8 mouse cellular contexts compared by ENCODE assay signal in the genomic region with DNA sequence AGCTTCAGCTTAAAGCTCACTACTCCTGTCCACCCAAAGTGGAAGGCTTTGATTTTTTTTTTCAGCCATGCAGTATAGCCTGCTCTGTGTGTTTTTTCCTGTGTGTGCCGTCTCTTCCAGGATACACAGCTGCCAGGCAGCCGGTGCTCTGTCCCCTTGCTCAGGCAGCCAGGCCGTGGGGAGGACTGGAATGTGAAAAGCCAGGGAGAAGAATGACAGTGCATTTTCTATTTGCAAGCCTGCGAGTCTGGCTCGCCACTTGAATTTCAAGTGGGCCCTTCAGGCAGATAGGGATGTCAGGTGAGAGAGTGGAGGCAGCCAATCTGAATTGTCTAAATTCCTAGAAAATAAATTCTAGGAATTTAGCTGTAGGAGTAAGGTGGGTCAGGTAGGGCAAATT. TPM values are rescaled to one million over a fixed set of nuclear protein-coding genes. Genes with fewer than 3 reads are reported as not detected.
A peak's percentile ranks its signal among the peaks of the same experiment; 100 is the strongest.
DNase-seq lines count a peak whose midpoint lies in the region; ATAC-seq lines count a peak whose summit lies in the region.

No protein-coding gene starts in this region.

- H3K27me3 ChIP-seq in midbrain, embryonic 13.5 days = no peaks in the 10 kb centered on the region
- H3K27me3 ChIP-seq in midbrain, embryonic 10.5 days (ENCODE audit: low read depth, poor library complexity, severe bottlenecking) = no peaks in the 10 kb centered on the region
- no peaks in the 10 kb centered on the region for H3K27me3 ChIP-seq in kidney, embryonic 15.5 days

- H3K4me1 ChIP-seq in midbrain, embryonic 13.5 days (replicated peaks) = peaks cover 11% of the 10 kb centered on the region
- no peaks in the 10 kb centered on the region for H3K4me1 ChIP-seq in midbrain, embryonic 10.5 days
- H3K4me1 ChIP-seq in kidney, embryonic 15.5 days = peaks cover 6% of the 10 kb centered on the region; the same call in 1 of the 2 replicates

- H3K9ac ChIP-seq in midbrain, embryonic 13.5 days (replicated peaks) = no peak overlapping the region
- no peak overlapping the region for H3K9ac ChIP-seq in kidney, embryonic 15.5 days

- no peak overlapping the region for H3K4me3 ChIP-seq in midbrain, embryonic 13.5 days (replicated peaks)
- no peak overlapping the region for H3K4me3 ChIP-seq in midbrain, embryonic 10.5 days
- H3K4me3 ChIP-seq in kidney, embryonic 15.5 days (replicated peaks) = no peak overlapping the region

- no peaks in the 10 kb centered on the region for H3K36me3 ChIP-seq in midbrain, embryonic 13.5 days
- H3K36me3 ChIP-seq in midbrain, embryonic 10.5 days = no peaks in the 10 kb centered on the region
- H3K36me3 ChIP-seq in kidney, embryonic 15.5 days = no peaks in the 10 kb centered on the region

- no peak for DNase-seq in midbrain, embryonic 10.5 days (ENCODE audit: low spot score)
- peak; percentile 54 for DNase-seq in gastrocnemius, postnatal 25 days
- peak; percentile 12 for DNase-seq in right cerebral cortex, postnatal 4 days
- DNase-seq in adrenal gland, adult (ENCODE audit: inconsistent age in 2 of 2, low spot score in 1 of 2) = no peak
- no peak for DNase-seq in adrenal gland, adult 18-20 months (ENCODE audit: low spot score in 2 of 2)
- no peak for DNase-seq in T-cell, adult 2 months (ENCODE audit: low spot score)

- H3K27ac ChIP-seq in midbrain, embryonic 13.5 days = peak overlapping the region; percentile 44; the same call in 1 of the 2 replicates
- H3K27ac ChIP-seq in midbrain, embryonic 10.5 days (replicated peaks) = no peak overlapping the region
- H3K27ac ChIP-seq in kidney, embryonic 15.5 days = 0 out of 2 replicates have a peak overlapping the region, but pooled peaks have one; percentile 5

- H3K4me2 ChIP-seq in midbrain, embryonic 13.5 days (replicated peaks) = no peak overlapping the region
- H3K4me2 ChIP-seq in kidney, embryonic 15.5 days = no peak overlapping the region

- H3K9me3 ChIP-seq in midbrain, embryonic 13.5 days = no peaks in the 10 kb centered on the region
- H3K9me3 ChIP-seq in midbrain, embryonic 10.5 days (replicated peaks) = no peaks in the 10 kb centered on the region
- no peaks in the 10 kb centered on the region for H3K9me3 ChIP-seq in kidney, embryonic 15.5 days (replicated peaks)

- 15% methylated on average over 5 of the region's 5 CpGs for WGBS in midbrain, embryonic 13.5 days
- WGBS in midbrain, embryonic 10.5 days = 42% methylated on average over 5 of the region's 5 CpGs
- 33% methylated on average over 5 of the region's 5 CpGs for WGBS in kidney, embryonic 15.5 days

- peak; percentile 75 for ATAC-seq in midbrain, embryonic 13.5 days
- ATAC-seq in kidney, embryonic 15.5 days (replicated peaks; ENCODE audit: low FRiP score) = no peak

RNA-seq across cellular contexts. Expression of a gene that starts 38.7 kb away (rescaled TPM):
- polyA plus RNA-seq in midbrain, embryonic 13.5 days (2015; fragmentation: Nextera tagmentation; extraction: Ambion mirVana) = 3.7 and 4.9 TPM in 2 replicates
- polyA plus RNA-seq in midbrain, embryonic 10.5 days (2016; fragmentation: Nextera tagmentation; extraction: Ambion mirVana) = 6.6 and 8.8 TPM in 2 replicates
- 100 to 1,000 TPM; 183 to 204 TPM for total RNA-seq in gastrocnemius, postnatal 25 days (2021)
- 17.3 and 18.2 TPM in 2 replicates for polyA plus RNA-seq in kidney, embryonic 15.5 days (2015; fragmentation: Nextera tagmentation; extraction: Ambion mirVana)
- total RNA-seq in adrenal gland, adult 18-20 months (2021) = 100 to 1,000 TPM in 1 of 2 experiments, 10 to 100 TPM in 1; 88.9 to 162 TPM

RNA-seq across cellular contexts. Expression of a gene that starts 60.0 kb away (rescaled TPM):
- not detected in 2 replicates for polyA plus RNA-seq in midbrain, embryonic 13.5 days (2015; fragmentation: Nextera tagmentation; extraction: Ambion mirVana)
- not detected in 2 replicates for polyA plus RNA-seq in midbrain, embryonic 10.5 days (2016; fragmentation: Nextera tagmentation; extraction: Ambion mirVana)
- not detected for total RNA-seq in gastrocnemius, postnatal 25 days (2021)
- polyA plus RNA-seq in kidney, embryonic 15.5 days (2015; fragmentation: Nextera tagmentation; extraction: Ambion mirVana) = not detected in 2 replicates
- total RNA-seq in adrenal gland, adult 18-20 months (2021) = not detected

Comparison
In these comparisons a context has a peak if more than half of its experiments do, and no peak if none do; other contexts are left out.
1. DNase-seq: peak in gastrocnemius, postnatal 25 days (single experiment) and right cerebral cortex, postnatal 4 days (single experiment); none in midbrain, embryonic 10.5 days (single experiment), adrenal gland, adult (0 of 2), adrenal gland, adult 18-20 months (0 of 2) and T-cell, adult 2 months (single experiment).